9 mouse cellular contexts compared by ENCODE assay signal in genomic region chr10:59439508-59439931, GRCm38 (mm10). TPM values are rescaled to one million over a fixed set of nuclear protein-coding genes. Genes with fewer than 3 reads are reported as not detected.
A peak's percentile ranks its signal among the peaks of the same experiment; 100 is the strongest.
DNase-seq lines count a peak whose midpoint lies in the region; ATAC-seq lines count a peak whose summit lies in the region.
"Had no signal": no experiment of that assay in that cellular context is flagged by ENCODE, and none has a peak within 500 bp of the region (broad histone marks: within the 10 kb centered on the region; RNA-seq: fewer than 3 reads in every experiment).

No protein-coding gene starts in this region.

- no peak for ATAC-seq in midbrain, embryonic 16.5 days
- ATAC-seq in frontal cortex, adult (ENCODE audit: low TSS enrichment) = no peak
- ATAC-seq: intestine, postnatal 0 days had no signal

- peak; percentile 22 to 60 for DNase-seq in urinary bladder, postnatal 36 days (ENCODE audit: low spot score in 2 of 2)
- no peak for DNase-seq in urinary bladder, adult 18-20 months (ENCODE audit: low spot score in 2 of 2)
- peak; percentile 53 for DNase-seq in heart, adult 8-10 months (ENCODE audit: low spot score)
- DNase-seq in kidney, postnatal 4 days = peak; percentile 59 to 62
- DNase-seq in right cerebral cortex, postnatal 14 days = no peak
- DNase-seq: embryo, embryonic 11 days had no signal

- no peaks in the 10 kb centered on the region for H3K4me1 ChIP-seq in midbrain, embryonic 16.5 days (ENCODE audit: control insufficient read depth, insufficient read depth, low read length)

- no peaks in the 10 kb centered on the region for H3K9me3 ChIP-seq in midbrain, embryonic 16.5 days (replicated peaks; ENCODE audit: control insufficient read depth, low read length, poor library complexity, severe bottlenecking)

- WGBS in midbrain, embryonic 16.5 days = 57% methylated on average over 5 of the region's 5 CpGs

- H3K9ac ChIP-seq in midbrain, embryonic 16.5 days (ENCODE audit: low read depth, low read length) = no peak overlapping the region

- H3K4me2 ChIP-seq in midbrain, embryonic 16.5 days (ENCODE audit: low read length) = no peak overlapping the region

- no peaks in the 10 kb centered on the region for H3K36me3 ChIP-seq in midbrain, embryonic 16.5 days (ENCODE audit: control insufficient read depth, insufficient read depth, low read length)

- no peak overlapping the region for H3K27ac ChIP-seq in midbrain, embryonic 16.5 days (ENCODE audit: low read length)

- H3K4me3 ChIP-seq in midbrain, embryonic 16.5 days (ENCODE audit: low read depth, low read length) = no peak overlapping the region

- no peaks in the 10 kb centered on the region for H3K27me3 ChIP-seq in midbrain, embryonic 16.5 days (ENCODE audit: control insufficient read depth, insufficient read depth, low read depth, low read length)

RNA-seq across cellular contexts. Expression of gene Oit3, which starts 2.1 kb away (rescaled TPM):
- total RNA-seq in heart, adult 8-10 months (2022) = under 1 TPM in 1 of 4 experiments, not detected in 3; 0.31 TPM
- polyA plus RNA-seq in midbrain, embryonic 16.5 days (2015; fragmentation: Nextera tagmentation; extraction: Ambion mirVana) = 0.22 TPM in 1 of 2 replicates, not detected in the other

RNA-seq across cellular contexts. Expression of gene Pla2g12b, which starts 36.1 kb away (rescaled TPM):
- total RNA-seq in heart, adult 8-10 months (2022) = not detected
- polyA plus RNA-seq in midbrain, embryonic 16.5 days (2015; fragmentation: Nextera tagmentation; extraction: Ambion mirVana) = not detected in 2 replicates

RNA-seq across cellular contexts. Expression of gene Gm10273, which starts 44.1 kb away (rescaled TPM):
- 100 to 1,000 TPM; 109 to 153 (median 139) TPM for total RNA-seq in heart, adult 8-10 months (2022)
- polyA plus RNA-seq in midbrain, embryonic 16.5 days (2015; fragmentation: Nextera tagmentation; extraction: Ambion mirVana) = 4.5 TPM in 1 of 2 replicates, not detected in the other

Comparison
In these comparisons a context has a peak if more than half of its experiments do, and no peak if none do; other contexts are left out.
1. DNase-seq: peak in urinary bladder, postnatal 36 days (2 of 2), heart, adult 8-10 months (single experiment) and kidney, postnatal 4 days (2 of 2); none in urinary bladder, adult 18-20 months (0 of 2) and right cerebral cortex, postnatal 14 days (single experiment).